ENCODE assay signal across 11 mouse cellular contexts in the genomic region with DNA sequence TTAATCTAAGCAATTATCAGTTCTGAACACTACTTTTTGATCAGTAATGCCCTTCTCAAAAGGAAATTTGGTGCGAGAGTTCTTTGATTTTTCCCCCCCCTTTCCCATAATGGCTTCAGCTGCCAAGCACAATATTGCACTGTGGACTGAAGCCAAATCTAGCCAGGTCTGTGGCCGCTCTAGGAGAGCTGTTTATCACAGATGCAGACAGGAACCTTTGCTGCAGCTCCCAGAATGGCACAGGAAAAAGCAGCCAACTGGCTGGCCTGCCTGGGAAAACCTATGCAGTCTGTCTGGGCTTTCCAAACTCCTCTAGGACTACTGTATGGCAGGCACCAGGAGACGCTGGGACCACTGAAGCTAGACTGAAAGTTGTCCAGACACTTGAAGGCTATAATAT.
DNase-seq lines count a peak whose midpoint lies in the region; ATAC-seq and TF ChIP-seq lines count a peak whose summit lies in the region.
"Had no signal": no experiment of that assay in that cellular context is flagged by ENCODE, and none has a peak within 500 bp of the region (broad histone marks: within the 10 kb centered on the region; RNA-seq: fewer than 3 reads in every experiment).

No protein-coding gene starts in this region.

- no peak overlapping the region for H3K27ac ChIP-seq in kidney, embryonic 14.5 days (ENCODE audit: low read depth, low read length)
- H3K27ac ChIP-seq in heart, postnatal 0 days (ENCODE audit: low read depth): peak overlapping the region; percentile 71
- peak overlapping the region; percentile 47; the same call in 1 of the 2 replicates for H3K27ac ChIP-seq in midbrain, postnatal 0 days (ENCODE audit: low read depth, low read length)
- H3K27ac ChIP-seq: stomach, postnatal 0 days had no signal

- H3K9me3 ChIP-seq in kidney, embryonic 14.5 days (ENCODE audit: control insufficient read depth, low read length): no peaks in the 10 kb centered on the region
- no peaks in the 10 kb centered on the region for H3K9me3 ChIP-seq in heart, postnatal 0 days (replicated peaks; ENCODE audit: control insufficient read depth, low read length)
- H3K9me3 ChIP-seq in midbrain, postnatal 0 days (ENCODE audit: low read length): no peaks in the 10 kb centered on the region

- H3K4me2 ChIP-seq in kidney, embryonic 14.5 days (replicated peaks; ENCODE audit: low read depth, low read length): no peak overlapping the region
- no peak overlapping the region for H3K4me2 ChIP-seq in heart, postnatal 0 days (ENCODE audit: low read depth, low read length)
- H3K4me2 ChIP-seq in midbrain, postnatal 0 days (ENCODE audit: low read depth, low read length, poor library complexity, severe bottlenecking): no peak overlapping the region

- peak; percentile 40 for DNase-seq in kidney, postnatal 14 days
- DNase-seq in cerebellum, postnatal 25 days: peak; percentile 57 to 73
- DNase-seq in heart, postnatal 0 days (ENCODE audit: low spot score): peak; percentile 58
- peak; percentile 57 for DNase-seq in midbrain, postnatal 0 days (ENCODE audit: low spot score)
- DNase-seq in liver: no peak
- no peak for DNase-seq in left cerebral cortex, postnatal 10 days (ENCODE audit: extremely low spot score in 1 of 2, low spot score in 2 of 2)
- DNase-seq in urinary bladder, postnatal 36 days (ENCODE audit: low spot score in 2 of 2): no peak

- ATAC-seq in kidney, embryonic 14.5 days (ENCODE audit: low FRiP score, low TSS enrichment): no peak
- ATAC-seq in heart, postnatal 0 days (ENCODE audit: insufficient read depth, low read depth): peak; percentile 47
- ATAC-seq in midbrain, postnatal 0 days (ENCODE audit: low FRiP score): no peak

- no peak overlapping the region for H3K4me3 ChIP-seq in kidney, embryonic 14.5 days (ENCODE audit: low read length)
- no peak overlapping the region for H3K4me3 ChIP-seq in heart, postnatal 0 days (ENCODE audit: low read depth, low read length)
- no peak overlapping the region for H3K4me3 ChIP-seq in midbrain, postnatal 0 days (ENCODE audit: low read depth, low read length)
- H3K4me3 ChIP-seq: myocyte had no signal

- TF ChIP-seq EP300 in heart, postnatal 0 days (IDR thresholded peaks at IDR 0.05; ENCODE audit: low read depth): no peak

- intact Hi-C loops in left cerebral cortex, postnatal 10 days (cut with DNase I): no loop called here

- H3K4me1 ChIP-seq in kidney, embryonic 14.5 days (ENCODE audit: control insufficient read depth, insufficient read depth, low read length): no peaks in the 10 kb centered on the region
- peaks cover 9% of the 10 kb centered on the region for H3K4me1 ChIP-seq in heart, postnatal 0 days (ENCODE audit: control insufficient read depth, insufficient read depth)
- H3K4me1 ChIP-seq in midbrain, postnatal 0 days (ENCODE audit: insufficient read depth, low read length): peaks cover 3% of the 10 kb centered on the region; the same call in 1 of the 2 replicates

- no peak overlapping the region for H3K9ac ChIP-seq in kidney, embryonic 14.5 days (ENCODE audit: low read depth, low read length)
- H3K9ac ChIP-seq in heart, postnatal 0 days (replicated peaks; ENCODE audit: low read depth, low read length): no peak overlapping the region
- no peak overlapping the region for H3K9ac ChIP-seq in midbrain, postnatal 0 days (replicated peaks; ENCODE audit: low read length, poor library complexity, severe bottlenecking)

- no peaks in the 10 kb centered on the region for H3K36me3 ChIP-seq in kidney, embryonic 14.5 days (ENCODE audit: control insufficient read depth, insufficient read depth, low read length)
- H3K36me3 ChIP-seq in heart, postnatal 0 days (replicated peaks; ENCODE audit: control insufficient read depth, insufficient read depth, low read length): no peaks in the 10 kb centered on the region
- no peaks in the 10 kb centered on the region for H3K36me3 ChIP-seq in midbrain, postnatal 0 days (ENCODE audit: insufficient read depth, low read length)

- H3K27me3 ChIP-seq in kidney, embryonic 14.5 days (ENCODE audit: control insufficient read depth, insufficient read depth, low read length): no peaks in the 10 kb centered on the region
- H3K27me3 ChIP-seq in heart, postnatal 0 days (ENCODE audit: control insufficient read depth, insufficient read depth, low read length): no peaks in the 10 kb centered on the region
- no peaks in the 10 kb centered on the region for H3K27me3 ChIP-seq in midbrain, postnatal 0 days (ENCODE audit: insufficient read depth, low read length)
- H3K27me3 ChIP-seq: CH12.LX had no signal

- WGBS in kidney, embryonic 14.5 days: 47% methylated on average over 3 of the region's 3 CpGs
- 8% methylated on average over 3 of the region's 3 CpGs for WGBS in heart, postnatal 0 days
- 19% methylated on average over 3 of the region's 3 CpGs for WGBS in midbrain, postnatal 0 days

- TF ChIP-seq CTCF in heart, postnatal 0 days (IDR thresholded peaks at IDR 0.05; ENCODE audit: low read depth): no peak
- no peak for TF ChIP-seq CTCF in midbrain, postnatal 0 days (IDR thresholded peaks at IDR 0.05)

Comparison
In these comparisons a context has a peak if more than half of its experiments do, and no peak if none do; other contexts are left out.
1. DNase-seq: peak in kidney, postnatal 14 days (single experiment), cerebellum, postnatal 25 days (2 of 2), heart, postnatal 0 days (single experiment) and midbrain, postnatal 0 days (single experiment); none in liver (single experiment), left cerebral cortex, postnatal 10 days (0 of 2) and urinary bladder, postnatal 36 days (0 of 2).